Mouse (Mus musculus): ENCODE results near the gene Meis1.

Gene Meis1

GRCm38 (mm10) chr11:19018489-19019203 is at the start of gene Meis1:
TSS of gene Meis1 (minus strand) at chr11:19018985.
- peak; percentile 94 for DNase-seq (ENCODE audit: low read depth)

- DNase-seq (ENCODE audit: low read depth), result no peak
Measured at GRCm38 (mm10) chr11:19067334-19067733, 48.5 kb upstream of the Meis1 start.

GRCm38 (mm10) chr11:19049276-19049675 is 30.5 kb upstream of the Meis1 start:
- DNase-seq (ENCODE audit: low read depth), result no peak

GRCm38 (mm10) chr11:19036595-19037166 is 17.9 kb upstream of the Meis1 start:
- no peak for DNase-seq (ENCODE audit: low read depth)

GRCm38 (mm10) chr11:19026581-19027561 is 8.1 kb upstream of the Meis1 start:
- no peak for DNase-seq (ENCODE audit: low read depth)

- DNase-seq (ENCODE audit: low read depth), result no peak
Measured at GRCm38 (mm10) chr11:19025976-19026520, 7.3 kb upstream of the Meis1 start.

GRCm38 (mm10) chr11:19024496-19025265 is 5.9 kb upstream of the Meis1 start:
- peak; percentile 88 for DNase-seq (ENCODE audit: low read depth)

GRCm38 (mm10) chr11:19023356-19023755 is 4.6 kb upstream of the Meis1 start:
- peak; percentile 43 for DNase-seq (ENCODE audit: low read depth)

- DNase-seq (ENCODE audit: low read depth), result peak; percentile 25
Measured at GRCm38 (mm10) chr11:19022576-19022975, 3.8 kb upstream of the Meis1 start.

GRCm38 (mm10) chr11:19020951-19021710 is 2.3 kb upstream of the Meis1 start:
- peak; percentile 52 for DNase-seq (ENCODE audit: low read depth)

GRCm38 (mm10) chr11:19020371-19020824 is 1.6 kb upstream of the Meis1 start:
- peak; percentile 97 for DNase-seq (ENCODE audit: low read depth)

- DNase-seq (ENCODE audit: low read depth), result peak; percentile 74
Measured at GRCm38 (mm10) chr11:19019204-19020171, 703 bp upstream of the Meis1 start.

GRCm38 (mm10) chr11:19017719-19018413 is 919 bp downstream of the Meis1 start:
- no peak for DNase-seq (ENCODE audit: low read depth)

GRCm38 (mm10) chr11:19017262-19017661 is 1.5 kb downstream of the Meis1 start:
- peak; percentile 25 for DNase-seq (ENCODE audit: low read depth)

GRCm38 (mm10) chr11:19016481-19017220 is 2.1 kb downstream of the Meis1 start:
- DNase-seq (ENCODE audit: low read depth), result peak; percentile 59

- peak; percentile 60 for DNase-seq (ENCODE audit: low read depth)
Measured at GRCm38 (mm10) chr11:19015731-19016461, 2.9 kb downstream of the Meis1 start.

- DNase-seq (ENCODE audit: low read depth), result no peak
Measured at GRCm38 (mm10) chr11:19015381-19015730, 3.4 kb downstream of the Meis1 start.

Measured in NIH3T3 (cell line).